Mouse (Mus musculus): Measurements from ENCODE around the gene Gng7. TPM values are rescaled to one million over a fixed set of nuclear protein-coding genes. Genes with fewer than 3 reads are reported as not detected.
A peak's percentile ranks its signal among the peaks of the same experiment; 100 is the strongest.

The Gng7 gene
- polyA plus RNA-seq, 1 experiment from 2014 or later = 15.3 TPM

DNA sequence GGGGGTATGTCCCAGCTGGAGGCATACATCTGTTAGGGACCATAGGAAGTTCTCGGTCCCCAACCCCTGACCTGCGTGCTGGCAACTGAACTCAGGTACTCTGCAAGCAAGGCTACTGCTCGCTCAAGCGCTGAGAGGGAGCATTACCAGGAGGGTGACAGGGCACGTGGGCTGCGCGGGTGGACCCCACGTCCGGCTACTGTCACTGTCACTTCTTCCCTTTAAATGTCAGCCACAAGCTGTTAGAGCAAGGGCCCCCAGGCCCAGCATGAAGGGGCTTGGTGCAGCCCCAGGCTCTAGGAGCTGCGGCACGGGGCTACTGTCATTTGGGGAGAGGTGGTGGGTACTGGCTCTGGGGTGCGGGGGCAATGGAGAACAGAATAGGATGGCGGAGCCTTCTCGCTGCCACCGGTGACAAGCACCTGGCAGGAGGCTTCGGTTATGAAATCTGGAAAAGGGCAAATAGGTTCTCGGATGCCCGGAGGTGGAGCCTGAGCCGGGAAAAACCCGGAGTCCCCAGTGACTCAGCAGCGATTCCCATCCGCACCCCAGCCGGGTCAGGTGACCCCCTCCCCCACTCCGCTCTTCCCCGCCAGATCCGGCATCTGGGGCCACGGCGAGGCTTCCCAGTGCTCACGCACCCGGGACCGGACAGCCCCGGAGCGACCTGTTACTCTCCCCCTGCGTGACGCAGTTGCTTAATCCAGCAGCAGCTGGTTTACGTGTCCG lies 29.3 kb downstream of the Gng7 start:
- DNase-seq (ENCODE audit: low spot score) (no peak), ATAC-seq (no peak)
- no peak overlapping the region for H3K4me3 ChIP-seq (ENCODE audit: low read depth, low read length)
- peaks cover 25% of the 10 kb centered on the region for H3K27me3 ChIP-seq (replicated peaks; ENCODE audit: control insufficient read depth, insufficient read depth, low read length)
- H3K36me3 ChIP-seq (ENCODE audit: control insufficient read depth, insufficient read depth, low read length) = no peaks in the 10 kb centered on the region
- H3K27ac ChIP-seq (ENCODE audit: low read depth, low read length) = no peak overlapping the region
- peaks cover 2% of the 10 kb centered on the region; the same call in 1 of the 2 replicates for H3K4me1 ChIP-seq (ENCODE audit: control insufficient read depth, insufficient read depth, low read length)
- peak overlapping the region; percentile 32; the same call in 1 of the 2 replicates for H3K9ac ChIP-seq (ENCODE audit: low read length)
- no peaks in the 10 kb centered on the region for H3K9me3 ChIP-seq (replicated peaks; ENCODE audit: control insufficient read depth, low read length)
- whole genome bisulfite sequencing = 8% methylated on average over 36 of the region's 37 CpGs
- 0 out of 2 replicates have a peak overlapping the region, but pooled peaks have one; percentile 18 for H3K4me2 ChIP-seq (ENCODE audit: low read length)

DNA sequence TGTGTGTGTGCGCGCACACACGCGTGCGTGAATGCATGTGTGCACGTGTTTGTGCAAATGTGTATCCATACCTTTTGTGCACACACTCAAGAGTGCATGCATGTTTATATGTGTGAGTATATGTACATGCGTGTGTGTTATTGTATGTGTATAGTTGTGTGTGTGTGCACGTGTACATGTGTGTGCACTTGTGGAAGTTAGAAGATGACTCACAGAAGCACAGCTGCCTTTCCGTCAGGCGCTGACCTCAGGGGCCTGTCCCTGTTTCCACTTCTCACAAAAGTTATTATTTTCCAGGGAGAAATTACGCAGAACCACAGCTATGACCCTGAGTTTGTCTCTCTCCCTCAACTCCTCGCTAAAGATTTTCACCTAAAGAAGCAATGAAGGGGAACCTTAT lies 30.5 kb downstream of the Gng7 start:
- Histone ChIP-seq H3K4me3 (ENCODE audit: low read depth, low read length) (no peak overlapping the region), H3K4me2 (ENCODE audit: low read length) (no peak overlapping the region), H3K36me3 (ENCODE audit: control insufficient read depth, insufficient read depth, low read length) (no peaks in the 10 kb centered on the region), H3K27ac (ENCODE audit: low read depth, low read length) (no peak overlapping the region), H3K9me3 (replicated peaks; ENCODE audit: control insufficient read depth, low read length) (no peaks in the 10 kb centered on the region), H3K4me1 (ENCODE audit: control insufficient read depth, insufficient read depth, low read length) (peaks cover 2% of the 10 kb centered on the region; the same call in 1 of the 2 replicates), H3K9ac (ENCODE audit: low read length) (no peak overlapping the region), H3K27me3 (replicated peaks; ENCODE audit: control insufficient read depth, insufficient read depth, low read length) (peaks cover 25% of the 10 kb centered on the region)
- DNase-seq (ENCODE audit: low spot score) (no peak), ATAC-seq (no peak)
- 88% methylated on average over 12 of the region's 12 CpGs for WGBS

DNA sequence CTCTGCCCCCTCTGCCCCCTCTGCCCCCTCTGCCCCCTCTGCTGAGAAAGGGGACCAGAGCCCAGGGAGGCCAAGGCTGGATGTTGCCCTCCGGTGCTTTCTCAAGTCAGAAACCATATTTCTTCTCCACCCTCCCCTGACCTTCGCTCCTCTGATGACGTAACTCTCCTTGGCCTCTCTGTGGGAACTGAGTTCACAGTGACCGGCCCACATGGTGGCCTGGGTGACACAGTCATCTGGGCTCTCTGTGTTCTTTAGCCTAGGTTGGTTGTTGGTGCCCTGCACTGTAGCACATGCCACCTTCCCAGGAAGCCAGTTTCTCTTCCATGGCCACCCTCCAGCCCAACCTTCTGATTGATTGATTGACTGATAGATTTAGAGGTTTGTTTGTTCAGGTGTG lies 32.4 kb downstream of the Gng7 start:
- Histone ChIP-seq H3K4me1 (ENCODE audit: control insufficient read depth, insufficient read depth, low read length) (peaks cover 2% of the 10 kb centered on the region; the same call in 1 of the 2 replicates), H3K9me3 (replicated peaks; ENCODE audit: control insufficient read depth, low read length) (no peaks in the 10 kb centered on the region), H3K4me3 (ENCODE audit: low read depth, low read length) (no peak overlapping the region), H3K36me3 (ENCODE audit: control insufficient read depth, insufficient read depth, low read length) (no peaks in the 10 kb centered on the region), H3K27me3 (replicated peaks; ENCODE audit: control insufficient read depth, insufficient read depth, low read length) (peaks cover 25% of the 10 kb centered on the region), H3K27ac (ENCODE audit: low read depth, low read length) (no peak overlapping the region), H3K4me2 (ENCODE audit: low read length) (no peak overlapping the region), H3K9ac (ENCODE audit: low read length) (no peak overlapping the region)
- ATAC-seq = no peak
- no peak for DNase-seq (ENCODE audit: low spot score)
- 90% methylated on average over 4 of the region's 4 CpGs for WGBS

DNA sequence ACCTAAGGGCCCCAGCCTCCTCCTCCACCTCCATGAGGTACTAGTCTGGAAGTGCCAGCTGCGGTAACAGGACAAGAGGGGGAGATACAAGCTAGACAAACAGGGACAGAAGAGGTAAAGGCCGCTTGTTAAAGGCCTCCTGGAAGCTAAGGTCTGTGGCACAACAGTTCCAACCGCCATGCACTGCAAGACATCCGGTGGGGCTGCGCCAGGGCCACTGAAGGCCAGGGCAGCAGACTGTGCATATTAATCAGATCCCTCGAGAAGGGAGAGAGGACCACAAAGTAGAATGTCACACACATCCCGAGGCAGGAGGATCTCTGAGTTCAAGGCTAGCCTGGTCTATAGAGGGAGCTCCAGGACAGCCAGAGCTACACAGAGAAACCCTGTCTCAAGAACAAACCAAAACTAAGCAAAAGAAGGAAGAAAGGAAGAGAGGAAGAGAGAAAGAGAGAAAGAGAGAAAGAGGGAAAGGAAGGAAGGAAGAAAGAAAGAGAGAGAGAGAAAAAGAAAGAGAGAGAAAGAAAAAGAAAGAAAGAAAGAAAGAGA lies 33.1 kb downstream of the Gng7 start:
- DNase-seq (ENCODE audit: low spot score) = no peak
- H3K4me1 ChIP-seq (ENCODE audit: control insufficient read depth, insufficient read depth, low read length) = peaks cover 2% of the 10 kb centered on the region; the same call in 1 of the 2 replicates
- H3K4me2 ChIP-seq (ENCODE audit: low read length) = no peak overlapping the region
- no peaks in the 10 kb centered on the region for H3K36me3 ChIP-seq (ENCODE audit: control insufficient read depth, insufficient read depth, low read length)
- peaks cover 20% of the 10 kb centered on the region for H3K27me3 ChIP-seq (replicated peaks; ENCODE audit: control insufficient read depth, insufficient read depth, low read length)
- H3K27ac ChIP-seq (ENCODE audit: low read depth, low read length) = no peak overlapping the region
- H3K9me3 ChIP-seq (replicated peaks; ENCODE audit: control insufficient read depth, low read length) = no peaks in the 10 kb centered on the region
- no peak overlapping the region for H3K9ac ChIP-seq (ENCODE audit: low read length)
- 58% methylated on average over 7 of the region's 7 CpGs for WGBS
- ATAC-seq = no peak
- H3K4me3 ChIP-seq (ENCODE audit: low read depth, low read length) = no peak overlapping the region

DNA sequence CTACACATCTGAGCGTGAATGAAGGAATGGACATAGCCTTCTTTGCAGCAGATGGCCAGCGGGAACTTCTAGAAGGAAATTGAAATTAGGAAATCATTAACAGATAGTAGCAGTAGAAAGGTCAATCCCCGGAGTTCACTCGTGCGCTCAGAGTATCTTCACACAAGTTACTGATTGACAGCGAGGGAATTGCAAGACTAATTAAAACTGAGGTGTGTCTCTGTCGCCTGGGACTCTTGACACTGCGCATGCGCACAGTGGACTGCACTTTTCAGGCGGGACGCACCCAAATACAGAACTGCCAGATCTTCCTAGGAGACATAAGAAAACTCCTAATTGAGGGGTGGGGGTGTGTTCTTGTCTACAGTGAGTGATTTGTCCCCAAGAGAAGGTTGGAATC lies 39.3 kb downstream of the Gng7 start:
- Histone ChIP-seq H3K9me3 (replicated peaks; ENCODE audit: control insufficient read depth, low read length) (no peaks in the 10 kb centered on the region), H3K4me1 (ENCODE audit: control insufficient read depth, insufficient read depth, low read length) (peaks cover 3% of the 10 kb centered on the region; the same call in 1 of the 2 replicates), H3K36me3 (ENCODE audit: control insufficient read depth, insufficient read depth, low read length) (no peaks in the 10 kb centered on the region), H3K9ac (ENCODE audit: low read length) (no peak overlapping the region), H3K4me2 (ENCODE audit: low read length) (no peak overlapping the region), H3K27ac (ENCODE audit: low read depth, low read length) (no peak overlapping the region), H3K4me3 (ENCODE audit: low read depth, low read length) (no peak overlapping the region), H3K27me3 (replicated peaks; ENCODE audit: control insufficient read depth, insufficient read depth, low read length) (no peaks in the 10 kb centered on the region)
- DNase-seq (ENCODE audit: low spot score) (no peak), ATAC-seq (no peak)
- 93% methylated on average over 11 of the region's 11 CpGs for WGBS

DNA sequence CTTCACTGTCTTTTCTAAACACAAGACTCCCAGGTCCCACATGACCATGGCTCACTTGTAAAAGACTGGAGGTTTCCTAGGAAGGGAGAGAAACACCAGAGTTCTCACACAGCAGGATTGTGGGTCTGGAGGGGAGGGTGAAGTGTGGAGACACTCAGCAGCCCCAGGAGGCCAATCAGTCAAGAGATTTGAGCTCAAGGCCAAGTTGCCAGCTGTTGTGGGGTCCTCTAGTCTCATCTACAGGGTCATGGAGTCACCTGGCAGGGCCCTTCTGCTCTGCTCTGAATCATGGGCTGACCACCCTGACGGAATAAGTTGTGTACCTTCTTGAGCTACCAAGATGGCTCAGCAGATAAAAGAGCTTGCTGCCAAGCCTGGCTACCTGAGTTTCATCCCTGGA lies 41.0 kb downstream of the Gng7 start:
- no peak overlapping the region for H3K27ac ChIP-seq (ENCODE audit: low read depth, low read length)
- H3K27me3 ChIP-seq (replicated peaks; ENCODE audit: control insufficient read depth, insufficient read depth, low read length) = no peaks in the 10 kb centered on the region
- ATAC-seq = no peak
- no peak overlapping the region for H3K4me2 ChIP-seq (ENCODE audit: low read length)
- no peak overlapping the region for H3K4me3 ChIP-seq (ENCODE audit: low read depth, low read length)
- H3K9me3 ChIP-seq (replicated peaks; ENCODE audit: control insufficient read depth, low read length) = no peaks in the 10 kb centered on the region
- H3K9ac ChIP-seq (ENCODE audit: low read length) = no peak overlapping the region
- peaks cover 3% of the 10 kb centered on the region; the same call in 1 of the 2 replicates for H3K4me1 ChIP-seq (ENCODE audit: control insufficient read depth, insufficient read depth, low read length)
- no peaks in the 10 kb centered on the region for H3K36me3 ChIP-seq (ENCODE audit: control insufficient read depth, insufficient read depth, low read length)
- 69% methylated on average over 1 of the region's 1 CpGs for whole genome bisulfite sequencing
- no peak for DNase-seq (ENCODE audit: low spot score)

DNA sequence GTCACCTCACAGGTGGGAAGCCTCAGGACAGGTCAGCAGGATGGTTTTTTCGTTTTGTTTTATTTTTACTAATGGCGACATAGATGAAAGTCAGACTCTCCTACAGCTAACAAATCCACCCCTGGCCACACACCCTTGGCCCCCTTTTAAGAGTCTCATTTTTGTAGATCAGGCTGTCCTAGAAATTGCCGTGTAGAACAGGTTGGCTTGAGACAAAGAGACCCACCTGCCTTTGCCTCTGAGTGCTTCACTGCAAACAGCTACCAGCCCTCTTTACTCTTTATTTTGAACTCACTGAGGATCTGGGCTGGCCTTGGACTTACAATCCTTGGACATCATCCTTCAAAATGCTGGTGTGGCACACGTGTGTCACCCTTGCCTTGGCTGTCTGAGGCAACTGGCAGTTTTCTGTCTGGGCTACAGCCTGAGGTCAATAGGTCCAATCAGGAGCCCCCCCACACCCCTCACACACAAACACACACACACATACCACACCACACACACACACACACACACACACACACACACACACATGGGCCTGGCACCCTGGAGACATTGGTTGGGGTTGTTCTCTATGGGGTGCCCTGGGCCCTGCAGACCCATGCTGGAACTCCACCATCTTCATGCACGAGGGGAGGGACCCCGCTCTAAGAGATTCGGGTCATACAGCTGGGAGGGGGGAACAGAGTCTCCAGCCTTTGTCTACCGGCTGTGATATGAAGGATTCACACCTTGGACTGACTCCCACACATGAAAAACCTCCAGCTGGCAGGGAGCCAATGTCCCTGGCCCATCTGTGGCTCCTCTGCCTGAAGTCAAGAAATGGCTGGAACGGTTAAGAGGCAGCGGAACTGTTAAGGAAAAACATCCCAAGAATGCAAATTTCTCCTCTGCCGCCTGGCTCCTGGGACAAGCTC lies 42.4 kb downstream of the Gng7 start:
- Histone ChIP-seq H3K4me1 (ENCODE audit: control insufficient read depth, insufficient read depth, low read length) (peaks cover 3% of the 10 kb centered on the region; the same call in 1 of the 2 replicates), H3K4me2 (ENCODE audit: low read length) (no peak overlapping the region), H3K9ac (ENCODE audit: low read length) (no peak overlapping the region), H3K9me3 (replicated peaks; ENCODE audit: control insufficient read depth, low read length) (no peaks in the 10 kb centered on the region), H3K4me3 (ENCODE audit: low read depth, low read length) (no peak overlapping the region), H3K27me3 (replicated peaks; ENCODE audit: control insufficient read depth, insufficient read depth, low read length) (no peaks in the 10 kb centered on the region), H3K27ac (ENCODE audit: low read depth, low read length) (0 out of 2 replicates have a peak overlapping the region, but pooled peaks have one; percentile 27), H3K36me3 (ENCODE audit: control insufficient read depth, insufficient read depth, low read length) (no peaks in the 10 kb centered on the region)
- 55% methylated on average over 11 of the region's 11 CpGs for WGBS
- DNase-seq (ENCODE audit: low spot score) = peak; percentile 47
- ATAC-seq = peak; percentile 23; the same call in 1 of the 2 replicates

DNA sequence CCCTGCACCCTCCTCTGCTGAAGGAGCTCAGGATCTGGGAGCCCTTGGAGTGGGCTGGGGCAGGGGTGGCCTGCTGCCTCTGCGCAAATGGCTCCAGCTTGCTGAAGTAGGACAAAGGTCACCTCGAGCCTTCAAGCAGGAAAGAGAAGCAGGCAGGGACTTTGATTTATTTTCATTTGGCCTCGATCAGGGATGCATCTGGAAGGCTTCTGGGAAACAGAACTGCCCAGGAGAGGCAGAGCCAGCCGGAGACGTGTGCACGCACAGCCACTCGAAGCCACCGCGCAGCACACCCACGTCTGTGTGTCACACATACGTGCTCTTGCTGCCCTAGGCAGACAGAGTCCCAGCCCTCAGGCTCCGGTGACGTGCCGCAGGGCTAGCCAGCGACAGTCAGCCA lies 43.2 kb downstream of the Gng7 start:
- Histone ChIP-seq H3K27ac (ENCODE audit: low read depth, low read length) (no peak overlapping the region), H3K4me3 (ENCODE audit: low read depth, low read length) (no peak overlapping the region), H3K4me1 (ENCODE audit: control insufficient read depth, insufficient read depth, low read length) (peaks cover 3% of the 10 kb centered on the region; the same call in 1 of the 2 replicates), H3K4me2 (ENCODE audit: low read length) (no peak overlapping the region), H3K27me3 (replicated peaks; ENCODE audit: control insufficient read depth, insufficient read depth, low read length) (no peaks in the 10 kb centered on the region), H3K36me3 (ENCODE audit: control insufficient read depth, insufficient read depth, low read length) (no peaks in the 10 kb centered on the region), H3K9ac (ENCODE audit: low read length) (no peak overlapping the region), H3K9me3 (replicated peaks; ENCODE audit: control insufficient read depth, low read length) (no peaks in the 10 kb centered on the region)
- ATAC-seq = no peak
- WGBS = 82% methylated on average over 15 of the region's 15 CpGs
- DNase-seq (ENCODE audit: low spot score) = no peak
